Mouse (Mus musculus) ES-Bruce4 (cell line): Measurements from ENCODE around the gene Colgalt2.

Experiments used
- CTCF ChIP-seq: IDR thresholded peaks from one replicate; pipeline ENCODE4 v1.8.1; 2011; ENCODE audit warnings: low read depth, low read length
- EP300 ChIP-seq: IDR thresholded peaks from 2 replicates; pipeline ENCODE4 v1.6.1; 2011; ENCODE audit warnings: low read depth, low read length; ENCODE audit not compliant: insufficient read depth

GRCm38 (mm10) chr1:152427912-152428581 is 28.4 kb downstream of the Colgalt2 start:
- TF ChIP-seq EP300 (no peak), CTCF (no peak)
